In the genomic region with DNA sequence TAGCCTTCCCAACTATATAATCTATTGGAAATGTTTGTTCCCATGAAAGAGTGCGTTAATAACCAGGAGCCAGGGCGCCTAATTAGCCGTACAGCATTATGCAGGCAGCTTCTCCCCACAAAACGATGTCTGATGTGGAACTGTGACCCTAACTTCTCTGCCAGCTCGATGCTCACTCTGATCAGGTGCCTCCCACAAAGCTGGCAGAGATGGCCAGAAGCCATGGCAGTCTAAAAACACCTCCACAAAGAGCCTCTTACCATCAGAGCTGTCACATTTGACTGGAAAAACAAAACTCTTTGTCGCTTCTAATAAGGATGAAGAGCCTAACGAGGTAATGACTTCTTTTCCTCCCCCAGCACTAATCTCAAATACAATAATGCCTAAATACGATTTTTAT, we compare ENCODE assay signal across 20 mouse cellular contexts.
"Had no signal": no experiment of that assay in that cellular context is flagged by ENCODE, and none has a peak within 500 bp of the region (broad histone marks: within the 10 kb centered on the region; RNA-seq: fewer than 3 reads in every experiment).

No protein-coding gene starts in this region.

- ATAC-seq: intestine, postnatal 0 days; liver, postnatal 0 days; lung, postnatal 0 days had no signal

- H3K9me3 ChIP-seq: limb, embryonic 12.5 days; limb, embryonic 15.5 days; neural tube, embryonic 12.5 days; stomach, embryonic 15.5 days had no signal

- H3K4me1 ChIP-seq: limb, embryonic 12.5 days; limb, embryonic 15.5 days; neural tube, embryonic 12.5 days; stomach, embryonic 15.5 days had no signal

- H3K9ac ChIP-seq: limb, embryonic 12.5 days; limb, embryonic 15.5 days; liver, embryonic 14.5 days; liver, postnatal 0 days; lung, embryonic 14.5 days; neural tube, embryonic 12.5 days; stomach, embryonic 15.5 days had no signal

- DNase-seq: kidney, adult 2 months; kidney, postnatal 25 days; layer of hippocampus, postnatal 36 days; left cerebral cortex, postnatal 4 days; liver, postnatal 0 days; lung, embryonic 14.5 days; right cerebral cortex, postnatal 25 days; spleen, adult 18-20 months; thymus, postnatal 25 days had no signal

- H3K27ac ChIP-seq: kidney, postnatal 0 days; left cerebral cortex, adult 2 months; limb, embryonic 12.5 days; limb, embryonic 15.5 days; liver, embryonic 14.5 days; macrophage; neural tube, embryonic 12.5 days; stomach, embryonic 15.5 days had no signal

- H3K27me3 ChIP-seq: limb, embryonic 15.5 days; neural tube, embryonic 12.5 days; stomach, embryonic 15.5 days had no signal

- H3K36me3 ChIP-seq: limb, embryonic 12.5 days; limb, embryonic 15.5 days; neural tube, embryonic 12.5 days; stomach, embryonic 15.5 days had no signal

- H3K4me3 ChIP-seq: left cerebral cortex, adult 2 months; limb, embryonic 12.5 days; limb, embryonic 15.5 days; neural tube, embryonic 12.5 days; stomach, embryonic 15.5 days had no signal

- H3K4me2 ChIP-seq: limb, embryonic 12.5 days; limb, embryonic 15.5 days; liver, embryonic 11.5 days; lung, embryonic 14.5 days; neural tube, embryonic 12.5 days; stomach, embryonic 15.5 days had no signal
